Mouse (Mus musculus) heart, embryonic 10.5 days (tissue): Measurements from ENCODE around the gene Hnrnpa2b1. TPM values are rescaled to one million over a fixed set of nuclear protein-coding genes. Genes with fewer than 3 reads are reported as not detected.
"Not testable (repeated sequence)": the region's sequence is repeated elsewhere in the genome, so short reads cannot be mapped to it uniquely, and the experiment has no call there.

Experiments used
- DNase-seq: peaks from one replicate; pipeline ENCODE4 v3.0.0-alpha.2; 2017; ENCODE audit warnings: low spot score
- H3K27ac ChIP-seq: fragments of 300-500 bp; sonication (generic); 2 replicates; pipeline ENCODE4 v1.5.1; 2016; ENCODE audit warnings: mild to moderate bottlenecking
- H3K27me3 ChIP-seq: fragments of 300-500 bp; sonication (generic); 2 replicates; pipeline ENCODE4 v1.6.1; 2016; ENCODE audit warnings: mild to moderate bottlenecking; ENCODE audit not compliant: poor library complexity, insufficient read depth, severe bottlenecking
- H3K36me3 ChIP-seq: fragments of 300-500 bp; sonication (generic); 2 replicates; pipeline ENCODE4 v1.6.1; 2016; ENCODE audit warnings: mild to moderate bottlenecking, moderate library complexity
- H3K4me1 ChIP-seq: fragments of 300-500 bp; sonication (generic); 2 replicates; pipeline ENCODE4 v1.6.1; 2016; ENCODE audit warnings: mild to moderate bottlenecking
- H3K4me3 ChIP-seq: fragments of 300-500 bp; sonication (generic); 2 replicates; pipeline ENCODE4 v1.5.1; 2016; ENCODE audit warnings: mild to moderate bottlenecking, moderate library complexity
- H3K9me3 ChIP-seq: fragments of 300-500 bp; sonication (generic); 2 replicates; pipeline ENCODE4 v1.6.1; 2016; ENCODE audit warnings: mild to moderate bottlenecking, moderate library complexity
- WGBS: fragments of 180-500 bp; shearing (Covaris S2); methylation state at CpG from one replicate; pipeline ENCODE4 v1.1.7; 2016; 5-methylcytosine and 5-hydroxymethylcytosine counted together
- polyA plus RNA-seq: library from polyadenylated mRNA; unstranded; fragments of >200 nt; fragmentation: Nextera tagmentation; extraction: Ambion mirVana; gene quantifications from 2 replicates; pipeline ENCODE4 v1.2.1, GENCODE M21; 2016

Hnrnpa2b1 gene
- polyA plus RNA-seq, 1 experiment from 2014 or later = 1,445 TPM

- Histone ChIP-seq H3K4me1 (peaks cover 22% of the 10 kb centered on the region), H3K4me3 (no peak overlapping the region), H3K9me3 (0 out of 2 replicates have a peak, but pooled peaks cover 2% of the 10 kb centered on the region), H3K27ac (no peak overlapping the region), H3K27me3 (no peaks in the 10 kb centered on the region), H3K36me3 (peaks cover 29% of the 10 kb centered on the region)
- DNase-seq = peak; percentile 35
- WGBS = 45% methylated on average over 2 of the region's 2 CpGs
Observed at GRCm38 (mm10) chr6:51485646-51486045, 16.0 kb upstream of the Hnrnpa2b1 start.

DNA sequence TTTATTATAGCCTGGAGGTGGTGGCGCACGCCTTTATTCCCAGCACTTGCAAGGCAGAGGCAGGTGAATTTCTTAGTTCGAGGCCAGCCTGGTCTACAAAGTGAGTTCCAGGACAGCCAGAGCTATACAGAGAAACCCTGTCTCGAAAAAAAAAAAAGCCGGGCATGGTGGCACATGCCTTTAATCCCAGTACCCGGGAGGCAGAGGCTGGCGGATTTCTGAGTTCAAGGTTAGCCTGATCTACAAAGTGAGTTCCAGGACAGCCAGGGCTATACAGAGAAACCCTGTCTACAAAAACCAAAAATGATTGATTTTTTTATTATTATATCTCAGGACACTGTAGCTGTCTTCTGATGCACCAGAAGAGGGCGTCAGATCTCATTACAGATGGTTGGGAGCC is 14.9 kb upstream of the Hnrnpa2b1 start:
- DNase-seq = not testable (repeated sequence)
- 87% methylated on average over 8 of the region's 8 CpGs for WGBS

DNA sequence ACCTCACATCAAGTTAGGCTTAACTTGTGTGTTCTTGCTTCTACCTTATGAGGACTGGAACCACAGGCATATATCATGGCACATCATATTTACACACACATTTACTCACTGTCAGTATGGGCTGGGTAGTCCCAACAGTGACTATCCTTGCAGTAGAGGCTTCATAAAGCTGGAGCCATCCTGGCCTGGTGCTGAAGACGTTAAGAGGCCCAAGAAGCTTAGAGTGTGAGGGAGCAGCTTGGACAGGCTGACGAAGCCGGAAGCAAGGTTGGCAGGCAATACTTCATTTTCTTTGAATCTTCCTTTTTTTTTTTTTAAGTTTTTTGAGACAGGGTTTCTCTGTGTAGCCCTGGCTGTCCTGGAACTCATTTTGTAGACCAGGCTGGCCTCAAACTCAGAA is 14.2 kb upstream of the Hnrnpa2b1 start:
- no peak overlapping the region for H3K4me3 ChIP-seq
- H3K27ac ChIP-seq = no peak overlapping the region
- H3K36me3 ChIP-seq = peaks cover 47% of the 10 kb centered on the region
- H3K4me1 ChIP-seq = peaks cover 14% of the 10 kb centered on the region
- 0 out of 2 replicates have a peak, but pooled peaks cover 2% of the 10 kb centered on the region for H3K9me3 ChIP-seq
- H3K27me3 ChIP-seq = no peaks in the 10 kb centered on the region
- peak; percentile 59 for DNase-seq
- 92% methylated on average over 3 of the region's 3 CpGs for WGBS

More for the DNA sequence above, 14.9 kb upstream of the Hnrnpa2b1 start:
- H3K4me3 ChIP-seq, H3K9me3 ChIP-seq, H3K27ac ChIP-seq, H3K27me3 ChIP-seq: not testable (repeated sequence)
- Histone ChIP-seq H3K4me1 (peaks cover 17% of the 10 kb centered on the region), H3K36me3 (peaks cover 40% of the 10 kb centered on the region)

- Histone ChIP-seq H3K4me1 (peaks cover 11% of the 10 kb centered on the region), H3K4me3 (no peak overlapping the region), H3K27ac (no peak overlapping the region), H3K36me3 (peaks cover 66% of the 10 kb centered on the region), H3K9me3 (no peaks in the 10 kb centered on the region), H3K27me3 (no peaks in the 10 kb centered on the region)
- peak; percentile 35 for DNase-seq
- WGBS = 96% methylated on average over 8 of the region's 8 CpGs
Observed at GRCm38 (mm10) chr6:51481548-51481947, 11.9 kb upstream of the Hnrnpa2b1 start.

- WGBS = 93% methylated on average over 4 of the region's 4 CpGs
- Histone ChIP-seq H3K9me3 (no peaks in the 10 kb centered on the region), H3K4me3 (no peak overlapping the region), H3K27ac (no peak overlapping the region), H3K27me3 (no peaks in the 10 kb centered on the region), H3K4me1 (no peaks in the 10 kb centered on the region), H3K36me3 (peaks cover 87% of the 10 kb centered on the region)
- no peak for DNase-seq
Observed at GRCm38 (mm10) chr6:51479136-51479731, 9.5 kb upstream of the Hnrnpa2b1 start.

- 62% methylated on average over 4 of the region's 4 CpGs for WGBS
- Histone ChIP-seq H3K27me3 (no peaks in the 10 kb centered on the region), H3K36me3 (peaks cover 52% of the 10 kb centered on the region), H3K9me3 (no peaks in the 10 kb centered on the region), H3K4me1 (peaks cover 11% of the 10 kb centered on the region; the same call in 1 of the 2 replicates), H3K27ac (0 out of 2 replicates have a peak overlapping the region, but pooled peaks have one; percentile 22), H3K4me3 (peak overlapping the region; percentile 84)
- no peak for DNase-seq
Observed at GRCm38 (mm10) chr6:51472213-51472612, 2.5 kb upstream of the Hnrnpa2b1 start.

DNA sequence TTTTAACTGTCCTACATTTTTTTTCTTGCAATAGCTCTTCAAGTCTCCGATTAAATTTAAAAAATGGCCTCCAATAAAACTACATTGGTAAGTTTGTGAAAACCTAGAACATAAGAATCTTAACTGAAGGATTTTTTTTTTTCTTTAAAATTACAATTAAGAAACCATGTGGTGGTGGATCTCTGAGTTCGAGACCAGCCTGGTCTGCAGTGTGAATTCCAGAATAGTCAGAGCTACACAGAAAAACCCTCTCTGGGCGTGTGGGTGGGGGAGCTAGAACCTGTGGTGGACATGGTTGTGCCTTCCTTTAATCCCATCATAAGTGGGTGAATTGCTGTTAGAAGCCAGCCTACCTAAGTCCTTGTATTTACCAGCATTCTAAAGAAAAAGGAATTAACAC is 2.1 kb upstream of the Hnrnpa2b1 start:
- H3K4me1 ChIP-seq = peaks cover 14% of the 10 kb centered on the region; the same call in 1 of the 2 replicates
- WGBS = 30% methylated on average over 3 of the region's 3 CpGs
- peak overlapping the region; percentile 84 for H3K4me3 ChIP-seq
- peak overlapping the region; percentile 100 for H3K27ac ChIP-seq
- H3K9me3 ChIP-seq = no peaks in the 10 kb centered on the region
- H3K36me3 ChIP-seq = peaks cover 52% of the 10 kb centered on the region
- no peak for DNase-seq
- H3K27me3 ChIP-seq = no peaks in the 10 kb centered on the region

DNA sequence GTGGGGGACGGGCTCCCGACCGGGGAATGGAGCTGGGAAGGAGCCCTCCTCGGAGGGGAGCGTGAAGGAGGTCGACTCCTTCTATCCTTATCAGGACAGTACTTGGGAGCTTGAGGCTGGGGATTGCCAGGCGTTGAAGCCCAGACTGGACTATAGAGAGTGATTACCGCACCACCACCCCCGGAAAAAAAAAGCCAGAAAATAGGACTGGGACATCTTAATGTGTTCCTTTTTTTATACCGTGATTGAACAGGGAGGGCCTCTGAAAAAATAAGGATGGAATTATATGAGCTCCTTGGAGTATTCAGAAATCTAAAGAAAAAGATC is 1.4 kb upstream of the Hnrnpa2b1 start:
- 1% methylated on average over 10 of the region's 10 CpGs for WGBS
- Histone ChIP-seq H3K36me3 (peaks cover 52% of the 10 kb centered on the region), H3K27ac (peak overlapping the region; percentile 100), H3K27me3 (no peaks in the 10 kb centered on the region), H3K4me1 (peaks cover 14% of the 10 kb centered on the region; the same call in 1 of the 2 replicates), H3K9me3 (no peaks in the 10 kb centered on the region), H3K4me3 (peak overlapping the region; percentile 84)
- DNase-seq = peak; percentile 82

DNA sequence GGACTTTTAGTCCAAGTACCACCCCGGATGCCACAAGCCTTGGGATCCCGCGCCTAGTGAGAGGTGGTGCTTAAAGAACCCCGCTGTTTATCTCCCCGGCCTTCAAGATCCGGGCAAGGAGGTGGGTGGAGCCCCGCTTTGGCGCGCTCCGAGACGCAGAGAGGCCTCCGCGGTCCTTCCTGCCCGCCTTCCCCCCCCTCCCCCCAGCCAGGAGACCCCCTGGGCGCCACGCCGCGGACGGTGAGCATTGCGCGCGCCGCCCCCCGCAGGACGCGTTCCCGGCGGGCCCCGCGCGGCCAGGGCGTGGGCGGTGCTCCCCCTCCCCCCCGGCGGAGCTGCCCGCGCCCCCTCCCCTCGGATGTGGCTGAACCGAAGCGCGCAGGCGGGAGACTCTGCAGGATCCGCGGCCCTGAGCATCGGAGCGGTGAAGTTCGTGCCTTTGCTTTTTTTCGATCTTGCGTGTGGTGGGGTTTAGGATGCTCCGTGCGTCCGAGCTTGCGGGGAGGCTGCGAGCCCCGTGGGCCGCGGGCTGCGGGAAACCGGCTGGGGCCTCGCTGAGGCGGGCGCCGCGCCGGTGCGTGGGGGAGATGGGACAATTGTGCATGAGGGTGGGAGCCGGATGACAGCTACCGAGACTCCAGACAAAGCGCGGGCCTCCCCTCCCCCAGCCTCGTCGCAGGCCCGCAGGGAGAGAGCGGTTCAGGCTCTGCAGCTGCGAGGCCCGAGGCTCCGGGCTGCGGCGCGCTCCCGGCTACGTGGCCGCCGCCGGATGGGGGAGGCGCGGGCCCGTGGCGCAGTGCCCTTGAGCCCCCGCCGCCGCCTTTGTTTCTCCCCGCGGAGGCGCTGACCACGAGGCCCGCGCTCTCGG is 851 bp upstream of the Hnrnpa2b1 start, which contains the start of gene Cbx3:
Gene Cbx3, plus strand, starts transcription at position 50 of the 868 bp plus-strand sequence.
- DNase-seq = peak; percentile 96
- Histone ChIP-seq H3K4me1 (peaks cover 14% of the 10 kb centered on the region; the same call in 1 of the 2 replicates), H3K4me3 (peak within 1 kb of the TSS; percentile 84), H3K27me3 (no peaks in the 10 kb centered on the region), H3K36me3 (peaks cover 52% of the 10 kb centered on the region), H3K27ac (peak within 1 kb of the TSS; percentile 100), H3K9me3 (no peaks in the 10 kb centered on the region)
- 1% methylated on average over 88 of the region's 99 CpGs for WGBS

DNA sequence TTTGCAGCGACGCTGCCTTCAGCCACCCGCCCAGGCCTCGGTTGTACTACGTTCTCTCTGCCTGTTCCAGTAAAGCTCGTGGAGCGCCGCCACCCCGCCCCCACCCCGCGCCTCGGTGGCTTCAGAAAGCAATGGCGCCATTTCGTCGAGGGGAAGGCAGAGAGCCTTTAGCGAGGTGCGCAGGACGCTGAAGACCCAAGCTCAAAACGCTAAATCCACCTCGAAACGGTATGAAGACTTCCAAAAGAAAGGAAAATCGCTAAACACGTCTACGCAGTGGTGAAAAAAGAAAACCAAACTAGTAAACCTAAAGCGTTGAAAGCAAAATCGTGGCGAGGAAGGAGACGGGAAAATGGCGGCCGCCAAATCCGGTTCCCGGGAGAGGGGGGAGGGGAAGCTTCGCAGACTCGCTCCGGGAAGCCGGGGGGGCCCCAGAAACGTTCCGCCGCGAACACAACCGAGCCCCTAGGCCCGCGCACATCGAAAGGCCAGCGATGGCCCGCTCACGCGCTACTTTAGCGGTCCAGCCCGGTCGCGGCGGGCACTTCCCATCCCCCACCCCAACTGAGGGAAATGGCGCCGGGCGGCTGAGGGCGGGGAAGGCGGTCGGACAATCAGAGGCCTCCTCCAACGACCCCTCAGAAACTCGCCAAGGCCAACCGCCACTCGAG is 668 bp downstream of the Hnrnpa2b1 start:
- under 1% methylated on average over 63 of the region's 63 CpGs for WGBS
- Histone ChIP-seq H3K27ac (peak overlapping the region; percentile 100), H3K4me1 (peaks cover 14% of the 10 kb centered on the region; the same call in 1 of the 2 replicates), H3K4me3 (peak overlapping the region; percentile 84), H3K9me3 (no peaks in the 10 kb centered on the region), H3K36me3 (peaks cover 52% of the 10 kb centered on the region), H3K27me3 (no peaks in the 10 kb centered on the region)
- DNase-seq = peak; percentile 88

DNA sequence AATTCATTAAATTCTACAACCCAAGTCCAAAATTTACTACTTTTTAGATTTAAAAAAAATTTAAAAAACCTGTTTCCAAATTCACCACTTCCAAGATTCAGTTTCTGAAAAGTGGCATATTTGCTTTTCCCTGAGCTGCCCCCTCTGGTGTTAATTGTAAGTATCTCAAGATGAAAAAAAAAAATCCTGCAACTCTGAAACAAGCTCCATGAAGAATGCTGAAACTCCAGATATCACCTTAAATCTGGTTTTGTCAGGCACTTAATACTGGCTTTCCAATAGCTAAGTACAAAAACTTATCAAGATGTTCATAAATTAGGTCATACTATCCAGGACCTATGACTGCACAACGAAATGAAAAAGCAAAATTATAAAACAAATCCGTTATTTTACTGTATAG is 2.0 kb downstream of the Hnrnpa2b1 start:
- 3% methylated on average over 2 of the region's 2 CpGs for WGBS
- peak overlapping the region; percentile 84 for H3K4me3 ChIP-seq
- no peak for DNase-seq

GRCm38 (mm10) chr6:51460363-51460762 is 9.3 kb downstream of the Hnrnpa2b1 start:
- H3K4me1 ChIP-seq = no peaks in the 10 kb centered on the region
- WGBS = 84% methylated on average over 3 of the region's 3 CpGs
- H3K9me3 ChIP-seq = no peaks in the 10 kb centered on the region
- no peak overlapping the region for H3K4me3 ChIP-seq
- H3K27me3 ChIP-seq = no peaks in the 10 kb centered on the region
- no peak overlapping the region for H3K27ac ChIP-seq
- peaks cover 66% of the 10 kb centered on the region for H3K36me3 ChIP-seq
- DNase-seq = no peak

More for the DNA sequence above, 2.0 kb downstream of the Hnrnpa2b1 start:
- Histone ChIP-seq H3K9me3 (no peaks in the 10 kb centered on the region), H3K27ac (peak overlapping the region; percentile 100; the same call in 1 of the 2 replicates), H3K36me3 (peaks cover 52% of the 10 kb centered on the region), H3K4me1 (peaks cover 10% of the 10 kb centered on the region; the same call in 1 of the 2 replicates), H3K27me3 (no peaks in the 10 kb centered on the region)

DNA sequence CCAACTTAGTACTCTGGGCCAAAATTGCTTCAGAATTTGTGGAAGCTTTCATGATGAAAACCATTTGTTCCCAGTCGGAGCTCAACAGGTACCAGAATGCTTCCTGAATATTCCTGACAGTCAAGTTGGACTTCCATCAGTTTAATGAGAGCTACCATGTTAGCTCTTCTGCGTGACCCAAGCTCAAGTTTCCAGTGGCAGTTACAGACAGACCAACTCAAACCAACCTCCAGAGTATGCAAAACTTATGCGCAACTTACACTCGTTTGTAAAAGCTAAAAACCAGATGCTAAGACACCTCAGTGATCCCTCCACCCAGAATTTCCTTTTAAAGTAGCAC is 9.7 kb downstream of the Hnrnpa2b1 start:
- H3K9me3 ChIP-seq = no peaks in the 10 kb centered on the region
- H3K4me1 ChIP-seq = no peaks in the 10 kb centered on the region
- H3K27ac ChIP-seq = no peak overlapping the region
- H3K27me3 ChIP-seq = no peaks in the 10 kb centered on the region
- DNase-seq = no peak
- H3K36me3 ChIP-seq = peaks cover 62% of the 10 kb centered on the region
- H3K4me3 ChIP-seq = no peak overlapping the region
- 78% methylated on average over 4 of the region's 4 CpGs for WGBS
